Mouse (Mus musculus): ENCODE data around the gene Itih4.

GRCm38 (mm10) chr14:30878958-30879571, 7.2 kb upstream of the Itih4 start, which contains the start of gene Mustn1:
- TF ChIP-seq CTCF (IDR thresholded peaks at IDR 0.05; ENCODE audit: extremely low read depth, insufficient read length, insufficient replicate concordance, low read depth, low read length), result no peak
- TF ChIP-seq POLR2A (IDR thresholded peaks at IDR 0.05; ENCODE audit: low read depth, low read length), result no peak

Data from small intestine, adult 2 months (tissue).